Mouse (Mus musculus) stomach, postnatal 0 days (tissue): ENCODE results near the gene Reps1. TPM values are rescaled to one million over a fixed set of nuclear protein-coding genes. Genes with fewer than 3 reads are reported as not detected.

Experiments
- ATAC-seq: fragments of 200-750 bp; cut with Nextera tagmentation; 2 replicates; pipeline ENCODE4 v1.8.0; 2017; ENCODE audit not compliant: low FRiP score, low TSS enrichment
- DNase-seq: peaks from one replicate; pipeline ENCODE4 v3.0.0-alpha.2; 2016; ENCODE audit warnings: low spot score
- H3K27ac ChIP-seq: fragments of 300-500 bp; sonication (generic); replicated peaks from 2 replicates; pipeline ENCODE4 v1.5.1; 2014; ENCODE audit warnings: mild to moderate bottlenecking, control low read depth
- H3K27me3 ChIP-seq: fragments of 300-500 bp; sonication (generic); 2 replicates; pipeline ENCODE4 v1.6.1; 2014; ENCODE audit warnings: low read length; ENCODE audit not compliant: control insufficient read depth, insufficient read depth
- H3K36me3 ChIP-seq: fragments of 300-500 bp; sonication (generic); 2 replicates; pipeline ENCODE4 v1.6.1; 2014; ENCODE audit warnings: low read length, mixed read lengths; ENCODE audit not compliant: control insufficient read depth, insufficient read depth
- H3K4me1 ChIP-seq: fragments of 300-500 bp; sonication (generic); replicated peaks from 2 replicates; pipeline ENCODE4 v1.6.1; 2014; ENCODE audit warnings: antibody characterized with exemption; ENCODE audit not compliant: control insufficient read depth, insufficient read depth
- H3K4me2 ChIP-seq: fragments of 300-500 bp; sonication (generic); replicated peaks from 2 replicates; pipeline ENCODE4 v1.6.1; 2014; ENCODE audit warnings: low read depth, mild to moderate bottlenecking, control low read depth, moderate library complexity
- H3K4me3 ChIP-seq: fragments of 300-500 bp; sonication (generic); 2 replicates; pipeline ENCODE4 v1.5.1; 2014; ENCODE audit warnings: low read depth, low read length, control low read depth
- H3K9ac ChIP-seq: fragments of 300-500 bp; sonication (generic); 2 replicates; pipeline ENCODE4 v1.6.1; 2014; ENCODE audit warnings: mild to moderate bottlenecking, low read length, control low read depth, mixed read lengths
- H3K9me3 ChIP-seq: fragments of 300-500 bp; sonication (generic); 2 replicates; pipeline ENCODE4 v1.6.1; 2016; ENCODE audit warnings: low read length; ENCODE audit not compliant: control insufficient read depth
- CTCF ChIP-seq: IDR thresholded peaks from 2 replicates; pipeline ENCODE4 v1.5.1; 2016; ENCODE audit warnings: antibody characterized with exemption, low read depth, mild to moderate bottlenecking, moderate library complexity
- EP300 ChIP-seq: optimal IDR thresholded peaks from 2 replicates; pipeline ENCODE3; 2016; ENCODE audit warnings: antibody characterized with exemption
- WGBS: fragments of 180-500 bp; shearing (Covaris S2); extraction: QIAGEN DNeasy Blood & Tissue Kit; methylation state at CpG from one replicate; pipeline ENCODE4 v1.1.7; 2014; 5-methylcytosine and 5-hydroxymethylcytosine counted together
- polyA plus RNA-seq: library from polyadenylated mRNA; unstranded; fragments of >200 nt; fragmentation: Nextera tagmentation; extraction: Ambion mirVana; gene quantifications from 2 replicates; pipeline ENCODE4 v1.2.1, GENCODE M21; 2015

The Reps1 gene
- polyA plus RNA-seq, 1 experiment from 2014 or later, result 10.6 TPM

DNA sequence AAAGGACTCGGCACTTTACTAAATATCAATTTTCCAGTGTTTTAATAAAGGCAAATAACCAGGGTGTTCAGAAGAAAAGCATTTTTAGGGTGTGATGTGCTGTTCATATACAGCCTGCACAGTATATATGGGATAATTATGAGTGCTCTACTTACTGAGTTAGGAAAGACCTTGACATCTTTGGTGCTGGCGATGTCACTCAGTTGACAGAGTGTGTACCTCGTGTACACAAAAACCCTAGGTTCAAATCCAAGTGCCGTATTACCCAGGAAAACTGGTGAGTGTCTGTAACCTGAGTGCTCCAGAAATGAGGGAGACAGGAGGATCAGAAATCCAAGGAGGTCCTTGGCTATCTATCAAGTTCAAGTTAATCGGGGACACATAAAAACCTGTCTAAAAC lies 84.0 kb downstream of the Reps1 start:
- 75% methylated on average over 5 of the region's 5 CpGs for WGBS
- H3K4me2 ChIP-seq, result no peak overlapping the region
- TF ChIP-seq EP300, result no peak
- TF ChIP-seq CTCF, result no peak
- no peak for ATAC-seq
- no peaks in the 10 kb centered on the region for H3K27me3 ChIP-seq
- no peaks in the 10 kb centered on the region for H3K9me3 ChIP-seq
- H3K36me3 ChIP-seq, result no peaks in the 10 kb centered on the region
- H3K4me1 ChIP-seq, result no peaks in the 10 kb centered on the region
- no peak overlapping the region for H3K27ac ChIP-seq
- no peak for DNase-seq
- no peak overlapping the region for H3K4me3 ChIP-seq
- H3K9ac ChIP-seq, result no peak overlapping the region

DNA sequence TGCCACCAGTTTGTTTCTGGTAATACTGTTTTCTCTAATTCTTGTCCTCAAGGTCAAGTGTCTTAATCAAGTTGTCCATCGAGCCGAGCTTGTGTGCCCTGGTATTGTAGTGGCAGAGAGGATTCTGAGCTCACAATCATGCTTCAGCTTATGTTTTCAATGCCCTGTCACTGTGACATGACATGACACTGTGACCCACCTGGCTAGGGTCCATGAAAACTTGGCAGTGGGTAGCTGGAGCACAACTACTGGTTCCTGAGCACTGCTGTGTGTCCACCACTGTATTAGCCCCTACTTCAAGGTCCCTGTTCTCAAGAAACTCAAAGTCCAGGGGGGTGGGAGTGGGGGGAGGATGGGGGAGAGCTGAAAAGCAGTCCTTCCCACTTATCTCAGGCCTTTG lies 85.7 kb downstream of the Reps1 start:
- Histone ChIP-seq H3K4me1 (no peaks in the 10 kb centered on the region), H3K36me3 (no peaks in the 10 kb centered on the region), H3K4me2 (no peak overlapping the region), H3K27ac (no peak overlapping the region), H3K27me3 (no peaks in the 10 kb centered on the region), H3K4me3 (no peak overlapping the region), H3K9ac (no peak overlapping the region), H3K9me3 (no peaks in the 10 kb centered on the region)
- TF ChIP-seq CTCF, result no peak
- no peak for TF ChIP-seq EP300
- DNase-seq (no peak), ATAC-seq (no peak)
- 82% methylated on average over 2 of the region's 2 CpGs for WGBS

DNA sequence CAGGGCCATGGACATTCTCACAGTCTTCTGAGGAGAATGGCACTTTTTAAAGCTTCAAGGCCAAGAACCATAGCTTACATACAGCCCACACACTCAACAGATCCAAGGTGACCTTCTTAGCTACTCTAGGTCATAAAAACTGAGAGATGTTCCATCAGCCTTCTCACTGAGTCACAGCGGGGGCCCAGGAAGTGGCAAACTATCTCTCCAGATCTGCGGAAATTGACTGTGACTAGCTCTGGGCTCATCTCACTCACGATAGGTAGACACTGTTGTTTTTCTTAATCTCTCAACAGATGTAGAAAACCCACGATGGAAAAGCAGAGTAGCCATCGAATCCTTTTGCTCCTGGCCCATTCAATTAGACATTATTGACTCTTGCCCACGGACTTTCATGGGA lies 86.6 kb downstream of the Reps1 start:
- DNase-seq, result no peak
- 86% methylated on average over 6 of the region's 6 CpGs for WGBS

DNA sequence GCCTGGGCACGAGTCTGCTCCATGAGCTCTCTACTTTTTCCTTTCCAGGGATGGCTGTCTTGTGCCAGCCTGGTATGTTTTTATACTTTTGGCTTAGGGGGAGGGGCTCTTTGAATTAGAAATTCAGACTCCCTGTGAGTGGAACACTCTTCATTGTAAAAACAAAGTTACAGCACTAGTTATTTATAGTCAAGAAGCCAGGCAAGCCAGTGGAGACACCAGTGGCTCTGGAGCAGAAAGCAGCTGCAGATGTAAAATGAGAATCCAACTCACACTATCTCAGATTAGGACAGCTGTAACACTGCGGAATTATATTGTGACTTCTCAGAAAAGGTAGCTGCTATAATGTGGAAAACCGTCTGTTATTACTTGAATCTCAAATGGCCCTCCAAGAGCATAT lies 91.6 kb downstream of the Reps1 start:
- H3K4me1 ChIP-seq, result no peaks in the 10 kb centered on the region
- H3K9ac ChIP-seq, result no peak overlapping the region
- no peak overlapping the region for H3K4me3 ChIP-seq
- ATAC-seq (no peak), DNase-seq (no peak)
- no peak overlapping the region for H3K27ac ChIP-seq
- H3K36me3 ChIP-seq, result no peaks in the 10 kb centered on the region
- H3K27me3 ChIP-seq, result no peaks in the 10 kb centered on the region
- H3K4me2 ChIP-seq, result no peak overlapping the region
- no peaks in the 10 kb centered on the region for H3K9me3 ChIP-seq
- WGBS, result 66% methylated on average over 3 of the region's 3 CpGs
- TF ChIP-seq EP300 (no peak), CTCF (no peak)

More for the DNA sequence above, 86.6 kb downstream of the Reps1 start:
- ATAC-seq, result no peak
- Histone ChIP-seq H3K9ac (no peak overlapping the region), H3K4me2 (no peak overlapping the region), H3K4me3 (no peak overlapping the region), H3K4me1 (no peaks in the 10 kb centered on the region), H3K9me3 (no peaks in the 10 kb centered on the region), H3K27me3 (no peaks in the 10 kb centered on the region), H3K27ac (no peak overlapping the region), H3K36me3 (no peaks in the 10 kb centered on the region)
- TF ChIP-seq EP300 (no peak), CTCF (no peak)

GRCm38 (mm10) chr10:18162435-18162971 lies 106.8 kb downstream of the Reps1 start:
- WGBS, result 78% methylated on average over 7 of the region's 7 CpGs
- ATAC-seq (no peak), DNase-seq (no peak)
- no peak overlapping the region for H3K4me3 ChIP-seq
- H3K27ac ChIP-seq, result no peak overlapping the region
- TF ChIP-seq EP300, result no peak
- H3K36me3 ChIP-seq, result no peaks in the 10 kb centered on the region
- no peaks in the 10 kb centered on the region for H3K4me1 ChIP-seq
- H3K9ac ChIP-seq, result no peak overlapping the region
- H3K27me3 ChIP-seq, result no peaks in the 10 kb centered on the region
- H3K4me2 ChIP-seq, result no peak overlapping the region
- no peaks in the 10 kb centered on the region for H3K9me3 ChIP-seq

Other genes with a start within 250 kb of the Reps1 start
- gene Heca, start 107.8 kb upstream of the Reps1 start, polyA plus RNA-seq, result 7.2 and 9.8 TPM in 2 replicates
- gene Abracl, start 32.6 kb upstream of the Reps1 start, polyA plus RNA-seq, result 264 and 282 TPM in 2 replicates
- 0.21 and 0.51 TPM in 2 replicates for gene Ect2l, start 155.0 kb downstream of the Reps1 start, polyA plus RNA-seq
- gene Ccdc28a, start 179.1 kb downstream of the Reps1 start, polyA plus RNA-seq, result 13.8 and 14.8 TPM in 2 replicates